Mouse (Mus musculus): ENCODE measurements around the gene Ttc37. TPM values are rescaled to one million over a fixed set of nuclear protein-coding genes. Genes with fewer than 3 reads are reported as not detected.

Ttc37 gene
- polyA plus RNA-seq, 1 experiment from 2014 or later = 10.1 TPM

Other genes with a start within 250 kb of the Ttc37 start
- 34.1 and 35.8 TPM in 2 replicates for gene Rhobtb3, start 154.8 kb upstream of the Ttc37 start, polyA plus RNA-seq (2016; fragmentation: Nextera tagmentation; extraction: Ambion mirVana)
- 0.18 and 0.22 TPM in 2 replicates for gene Spata9, start 131.6 kb upstream of the Ttc37 start, polyA plus RNA-seq (2016; fragmentation: Nextera tagmentation; extraction: Ambion mirVana)
- 21.3 and 22.7 TPM in 2 replicates for gene Rfesd, start 80.0 kb upstream of the Ttc37 start, polyA plus RNA-seq (2016; fragmentation: Nextera tagmentation; extraction: Ambion mirVana)
- 0.08 TPM in 1 of 2 replicates, not detected in the other for gene Gpr150, start 41.7 kb upstream of the Ttc37 start, polyA plus RNA-seq (2016; fragmentation: Nextera tagmentation; extraction: Ambion mirVana)
- 3.0 and 3.5 TPM in 2 replicates for gene Arsk, start 74 bp upstream of the Ttc37 start, polyA plus RNA-seq (2016; fragmentation: Nextera tagmentation; extraction: Ambion mirVana)
- not detected in 2 replicates for gene Fam81b, start 206.3 kb downstream of the Ttc37 start, polyA plus RNA-seq (2016; fragmentation: Nextera tagmentation; extraction: Ambion mirVana)